Mouse (Mus musculus): ENCODE measurements at regions not wholly inside any gene's neighbourhood (a gene's known extent, or its start where the extent isn't known, plus 50 kb on each side); places are given as distances from the start of the nearest gene placed in this dataset.

DNA sequence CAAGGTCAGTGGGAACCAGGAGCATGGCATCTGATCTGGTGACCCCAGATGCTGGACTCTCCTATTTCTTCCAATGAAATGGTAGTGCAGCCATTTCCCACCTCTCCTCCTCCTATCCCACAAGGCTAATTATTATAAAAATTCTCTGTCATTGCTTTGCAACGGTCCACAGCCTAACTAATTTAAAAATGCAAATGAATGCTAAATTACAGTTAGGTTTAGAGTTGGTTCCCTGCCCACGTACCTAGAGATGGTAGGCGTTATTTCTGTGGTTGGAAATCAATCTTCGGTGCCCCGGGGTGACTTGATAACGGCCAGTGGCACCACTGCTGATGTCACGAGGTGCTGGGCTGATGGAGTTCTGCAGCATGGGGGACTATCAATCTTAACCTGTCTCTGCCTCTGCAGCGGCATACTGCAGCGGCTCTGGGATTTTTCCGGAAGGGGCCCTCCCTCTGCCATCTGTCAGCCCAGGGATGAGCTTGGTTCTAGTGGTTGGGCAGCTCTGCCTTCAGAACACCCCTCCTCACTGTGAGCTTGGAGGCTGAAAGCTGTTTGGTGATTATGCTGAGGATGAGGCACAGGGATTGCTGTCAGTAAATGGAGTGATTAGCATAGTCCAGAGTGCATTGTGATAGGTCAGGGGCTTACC is 66.5 kb downstream of the Nmur2 start:
- Histone ChIP-seq H3K4me3 (ENCODE audit: low read depth, low read length) (no peak overlapping the region), H3K27me3 (ENCODE audit: insufficient read depth, low read length) (no peaks in the 10 kb centered on the region), H3K9ac (no peak overlapping the region), H3K4me1 (ENCODE audit: insufficient read depth) (no peaks in the 10 kb centered on the region), H3K4me2 (no peak overlapping the region), H3K9me3 (ENCODE audit: low read depth, low read length) (no peaks in the 10 kb centered on the region), H3K27ac (ENCODE audit: low read depth) (no peak overlapping the region), H3K36me3 (ENCODE audit: insufficient read depth) (no peaks in the 10 kb centered on the region)
- no peak for TF ChIP-seq CTCF (IDR thresholded peaks at IDR 0.05; ENCODE audit: low read depth)
- ATAC-seq (ENCODE audit: insufficient read depth) (no peak), DNase-seq (no peak)
- WGBS, result 22% methylated on average over 10 of the region's 10 CpGs

DNA sequence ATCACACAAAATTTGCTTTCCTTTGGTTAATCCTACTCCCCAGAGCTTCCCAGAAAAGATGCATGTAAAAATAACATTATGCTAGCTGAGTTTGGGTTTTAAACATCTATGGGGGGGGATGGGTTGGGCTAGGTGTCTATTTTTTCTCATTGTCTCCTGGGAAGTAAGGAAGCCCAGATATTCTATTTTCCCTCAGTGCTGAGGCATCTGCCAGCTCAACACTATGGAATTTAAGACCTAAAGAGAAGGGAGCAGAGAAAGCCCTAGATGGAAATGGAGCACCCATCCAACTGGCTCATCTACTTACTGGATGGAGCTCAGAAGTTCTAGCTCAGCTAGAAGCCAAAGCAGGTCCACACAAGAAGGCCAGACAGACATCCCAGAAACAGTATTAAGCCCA is 74.2 kb downstream of the Nmur2 start:
- Histone ChIP-seq H3K4me2 (no peak overlapping the region), H3K4me3 (ENCODE audit: low read depth, low read length) (no peak overlapping the region), H3K9me3 (ENCODE audit: low read depth, low read length) (no peaks in the 10 kb centered on the region), H3K4me1 (ENCODE audit: insufficient read depth) (no peaks in the 10 kb centered on the region), H3K9ac (no peak overlapping the region), H3K36me3 (ENCODE audit: insufficient read depth) (no peaks in the 10 kb centered on the region), H3K27ac (ENCODE audit: low read depth) (no peak overlapping the region), H3K27me3 (ENCODE audit: insufficient read depth, low read length) (no peaks in the 10 kb centered on the region)
- DNase-seq, result no peak
- TF ChIP-seq CTCF (IDR thresholded peaks at IDR 0.05; ENCODE audit: low read depth), result no peak
- no peak for ATAC-seq (ENCODE audit: insufficient read depth)

DNA sequence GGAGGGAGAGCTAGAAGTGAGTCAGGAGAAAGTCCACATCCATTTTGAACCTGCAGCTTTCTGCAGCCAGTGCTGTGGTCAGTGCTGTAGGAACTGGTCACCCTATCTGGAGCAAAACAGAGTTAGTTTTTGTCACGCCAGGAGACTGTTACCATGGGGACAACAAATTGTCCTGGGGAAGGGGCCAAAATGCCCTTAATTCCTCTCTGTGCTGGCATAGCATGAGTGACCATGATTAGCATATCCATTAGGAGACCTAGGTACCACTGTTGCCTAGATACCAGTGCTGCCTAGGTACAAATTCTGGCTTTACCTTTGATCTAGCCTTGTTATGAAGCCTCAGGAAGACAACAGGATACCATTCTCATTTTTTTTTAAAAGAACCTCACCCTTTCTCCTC is 82.4 kb downstream of the Nmur2 start:
- Histone ChIP-seq H3K4me1 (ENCODE audit: insufficient read depth) (no peaks in the 10 kb centered on the region), H3K9ac (no peak overlapping the region), H3K4me2 (no peak overlapping the region), H3K27ac (ENCODE audit: low read depth) (no peak overlapping the region), H3K27me3 (ENCODE audit: insufficient read depth, low read length) (no peaks in the 10 kb centered on the region), H3K9me3 (ENCODE audit: low read depth, low read length) (no peaks in the 10 kb centered on the region), H3K4me3 (ENCODE audit: low read depth, low read length) (no peak overlapping the region), H3K36me3 (ENCODE audit: insufficient read depth) (no peaks in the 10 kb centered on the region)
- WGBS, result 9% methylated on average over 1 of the region's 1 CpGs
- no peak for ATAC-seq (ENCODE audit: insufficient read depth)
- no peak for DNase-seq
- TF ChIP-seq CTCF (IDR thresholded peaks at IDR 0.05; ENCODE audit: low read depth), result no peak

DNA sequence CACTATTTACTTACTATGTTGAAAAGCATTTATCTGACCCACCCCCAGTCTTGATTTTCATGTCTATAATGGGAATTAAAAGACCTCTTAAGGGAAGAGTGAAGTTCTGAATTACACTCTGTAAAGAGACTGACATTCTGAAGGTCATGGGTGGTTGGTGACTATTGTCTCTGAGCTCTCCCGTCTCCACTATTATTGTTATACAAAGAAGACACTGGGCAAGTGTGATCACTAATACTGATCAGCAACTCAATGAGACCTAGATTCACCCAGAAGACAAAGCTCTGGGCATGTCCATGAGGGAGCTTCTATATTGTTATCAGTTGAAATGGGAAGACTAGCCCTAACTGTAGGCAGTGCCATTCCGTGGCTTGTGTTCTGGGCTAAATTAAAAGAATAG is 83.5 kb downstream of the Nmur2 start:
- no peak for ATAC-seq (ENCODE audit: insufficient read depth)
- Histone ChIP-seq H3K4me3 (ENCODE audit: low read depth, low read length) (no peak overlapping the region), H3K9ac (no peak overlapping the region), H3K4me2 (no peak overlapping the region), H3K4me1 (ENCODE audit: insufficient read depth) (no peaks in the 10 kb centered on the region), H3K9me3 (ENCODE audit: low read depth, low read length) (no peaks in the 10 kb centered on the region), H3K27ac (ENCODE audit: low read depth) (no peak overlapping the region), H3K36me3 (ENCODE audit: insufficient read depth) (no peaks in the 10 kb centered on the region), H3K27me3 (ENCODE audit: insufficient read depth, low read length) (no peaks in the 10 kb centered on the region)
- TF ChIP-seq CTCF (IDR thresholded peaks at IDR 0.05; ENCODE audit: low read depth), result no peak
- WGBS, result 73% methylated on average over 2 of the region's 2 CpGs
- DNase-seq, result no peak

DNA sequence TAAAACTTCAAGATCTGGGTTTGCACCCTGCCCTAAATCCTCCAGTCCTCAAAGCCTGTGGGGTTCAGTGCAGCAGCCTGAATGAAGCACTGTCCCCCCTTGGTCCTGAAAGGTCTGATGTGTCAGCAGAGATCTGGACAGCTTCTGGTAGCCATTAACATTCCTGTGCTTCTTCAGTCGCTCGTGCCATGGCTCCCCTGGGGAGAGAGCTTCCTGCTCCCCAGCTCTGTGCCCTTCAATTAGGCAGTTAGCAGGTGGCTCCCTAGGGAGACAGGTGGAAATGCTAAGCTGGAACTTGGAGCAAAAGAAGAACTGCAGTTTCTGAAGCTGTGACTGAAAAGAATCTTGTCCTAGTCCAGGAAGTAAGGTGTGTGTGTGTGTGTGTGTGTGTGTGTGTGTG is 87.1 kb downstream of the Nmur2 start:
- ATAC-seq (ENCODE audit: insufficient read depth), result no peak

DNA sequence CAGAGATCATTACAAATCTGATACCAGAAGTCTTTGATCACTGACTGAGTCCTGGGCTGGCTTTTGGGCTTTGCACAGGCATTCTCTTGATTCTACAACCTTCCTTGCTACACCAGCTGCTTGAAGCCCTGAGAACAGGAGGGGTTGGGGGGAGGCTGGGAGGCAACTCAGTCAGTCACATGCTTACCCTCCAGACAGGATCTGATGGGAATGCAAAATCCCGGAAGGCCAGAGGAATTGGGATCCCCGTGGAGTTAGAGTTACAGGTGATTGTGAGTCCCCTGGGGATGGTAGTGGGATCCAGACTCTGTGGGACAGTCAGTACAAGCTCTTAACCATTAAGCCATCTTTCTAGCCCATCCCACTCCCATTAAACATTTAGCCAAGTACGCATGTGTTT is 91.2 kb downstream of the Nmur2 start:
- Histone ChIP-seq H3K36me3 (ENCODE audit: insufficient read depth) (no peaks in the 10 kb centered on the region), H3K4me3 (ENCODE audit: low read depth, low read length) (no peak overlapping the region), H3K27ac (ENCODE audit: low read depth) (no peak overlapping the region), H3K9ac (no peak overlapping the region), H3K9me3 (ENCODE audit: low read depth, low read length) (no peaks in the 10 kb centered on the region), H3K27me3 (ENCODE audit: insufficient read depth, low read length) (no peaks in the 10 kb centered on the region), H3K4me1 (ENCODE audit: insufficient read depth) (no peaks in the 10 kb centered on the region), H3K4me2 (no peak overlapping the region)
- TF ChIP-seq CTCF (IDR thresholded peaks at IDR 0.05; ENCODE audit: low read depth), result no peak
- 82% methylated on average over 3 of the region's 3 CpGs for WGBS
- ATAC-seq (ENCODE audit: insufficient read depth) (no peak), DNase-seq (no peak)

More for the DNA sequence above, 87.1 kb downstream of the Nmur2 start:
- WGBS, result 5% methylated on average over 2 of the region's 2 CpGs
- Histone ChIP-seq H3K27ac (ENCODE audit: low read depth) (no peak overlapping the region), H3K36me3 (ENCODE audit: insufficient read depth) (no peaks in the 10 kb centered on the region), H3K9me3 (ENCODE audit: low read depth, low read length) (no peaks in the 10 kb centered on the region), H3K4me2 (no peak overlapping the region), H3K27me3 (ENCODE audit: insufficient read depth, low read length) (no peaks in the 10 kb centered on the region), H3K4me3 (ENCODE audit: low read depth, low read length) (no peak overlapping the region), H3K4me1 (ENCODE audit: insufficient read depth) (no peaks in the 10 kb centered on the region), H3K9ac (no peak overlapping the region)
- DNase-seq, result no peak
- no peak for TF ChIP-seq CTCF (IDR thresholded peaks at IDR 0.05; ENCODE audit: low read depth)

DNA sequence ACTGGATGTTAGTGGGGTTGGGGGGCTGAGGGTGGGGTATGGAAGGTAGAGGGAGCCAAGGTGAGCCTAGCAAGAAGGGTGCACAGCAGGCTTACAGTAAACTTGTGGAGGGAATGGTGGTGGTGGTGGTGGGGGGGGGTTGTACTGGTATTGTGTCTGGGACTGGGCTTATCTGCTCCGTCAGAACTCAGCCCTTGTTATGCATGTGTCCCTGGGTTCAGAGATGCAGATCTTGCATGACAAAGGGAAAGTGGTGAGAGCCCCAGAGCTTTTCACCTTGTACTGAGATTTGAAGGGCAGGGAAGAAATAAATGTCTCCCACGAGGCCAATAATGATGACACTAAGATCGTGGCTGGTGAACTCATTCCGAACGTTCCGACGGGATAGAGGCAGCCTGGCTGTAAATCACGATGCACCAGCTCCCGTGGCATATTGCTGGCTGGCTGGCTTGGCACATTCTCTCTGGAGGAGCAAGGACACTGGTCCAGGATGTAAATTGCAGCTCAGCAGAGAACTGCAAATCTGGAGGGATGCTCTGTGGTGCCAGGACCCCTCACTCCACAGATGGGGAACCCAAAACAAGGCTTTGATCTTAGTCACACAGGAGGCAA is 94.1 kb downstream of the Nmur2 start:
- H3K4me1 ChIP-seq (ENCODE audit: insufficient read depth), result no peaks in the 10 kb centered on the region
- 26% methylated on average over 9 of the region's 9 CpGs for WGBS
- no peaks in the 10 kb centered on the region for H3K36me3 ChIP-seq (ENCODE audit: insufficient read depth)
- H3K4me2 ChIP-seq, result no peak overlapping the region
- no peak overlapping the region for H3K4me3 ChIP-seq (ENCODE audit: low read depth, low read length)
- H3K9me3 ChIP-seq (ENCODE audit: low read depth, low read length), result no peaks in the 10 kb centered on the region
- H3K27me3 ChIP-seq (ENCODE audit: insufficient read depth, low read length), result no peaks in the 10 kb centered on the region
- no peak overlapping the region for H3K9ac ChIP-seq
- no peak for DNase-seq
- no peak for ATAC-seq (ENCODE audit: insufficient read depth)
- H3K27ac ChIP-seq (ENCODE audit: low read depth), result no peak overlapping the region
- no peak for TF ChIP-seq CTCF (IDR thresholded peaks at IDR 0.05; ENCODE audit: low read depth)
